Mouse (Mus musculus) bone marrow macrophage, adult 2 months (primary cell): Measurements from ENCODE around the gene Kcnip3.

Experiments used
- CTCF ChIP-seq: IDR thresholded peaks from 2 replicates; pipeline ENCODE4 v1.5.1; 2012; ENCODE audit warnings: low read depth, mild to moderate bottlenecking, low read length, moderate library complexity
- POLR2A ChIP-seq: IDR thresholded peaks from 2 replicates; pipeline ENCODE4 v1.6.1; 2012; ENCODE audit warnings: mild to moderate bottlenecking, low read depth, low read length, borderline replicate concordance

DNA sequence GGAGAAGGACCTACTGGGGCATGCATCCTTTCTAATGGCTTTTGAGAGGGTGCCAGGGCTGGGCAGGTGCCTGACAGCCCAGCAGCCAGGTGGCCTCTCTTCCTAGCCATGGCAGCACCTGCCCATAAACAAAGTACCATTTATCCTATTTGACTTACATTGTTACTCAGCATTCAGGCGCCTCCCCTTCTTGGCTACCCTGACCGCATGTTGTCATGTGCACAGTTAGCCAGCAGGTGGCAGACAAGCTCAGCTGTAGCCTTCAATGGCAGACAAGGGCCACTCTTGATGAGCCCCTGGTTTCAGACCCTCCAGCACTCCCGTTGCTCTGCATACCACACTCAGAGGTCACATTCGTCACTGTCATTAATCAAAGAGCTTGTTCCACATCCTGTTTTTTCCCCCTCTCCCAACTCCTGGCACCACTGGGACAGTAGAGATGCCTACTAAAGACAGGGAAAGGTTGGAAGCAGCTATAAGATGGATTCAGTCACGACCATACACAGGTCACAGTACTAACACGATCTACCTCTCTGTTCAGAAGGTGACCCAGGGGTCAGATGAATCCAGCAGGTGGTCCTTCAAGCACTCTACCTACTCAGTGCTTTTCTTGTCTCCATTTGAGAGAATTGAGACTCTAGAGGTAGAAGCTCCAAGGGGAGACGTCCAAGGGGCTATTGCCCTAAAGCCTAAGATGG is 14.7 kb downstream of the Kcnip3 start:
- TF ChIP-seq POLR2A (no peak), CTCF (peak; percentile 92)
